ENCODE assay signal across 8 mouse cellular contexts in the genomic region with DNA sequence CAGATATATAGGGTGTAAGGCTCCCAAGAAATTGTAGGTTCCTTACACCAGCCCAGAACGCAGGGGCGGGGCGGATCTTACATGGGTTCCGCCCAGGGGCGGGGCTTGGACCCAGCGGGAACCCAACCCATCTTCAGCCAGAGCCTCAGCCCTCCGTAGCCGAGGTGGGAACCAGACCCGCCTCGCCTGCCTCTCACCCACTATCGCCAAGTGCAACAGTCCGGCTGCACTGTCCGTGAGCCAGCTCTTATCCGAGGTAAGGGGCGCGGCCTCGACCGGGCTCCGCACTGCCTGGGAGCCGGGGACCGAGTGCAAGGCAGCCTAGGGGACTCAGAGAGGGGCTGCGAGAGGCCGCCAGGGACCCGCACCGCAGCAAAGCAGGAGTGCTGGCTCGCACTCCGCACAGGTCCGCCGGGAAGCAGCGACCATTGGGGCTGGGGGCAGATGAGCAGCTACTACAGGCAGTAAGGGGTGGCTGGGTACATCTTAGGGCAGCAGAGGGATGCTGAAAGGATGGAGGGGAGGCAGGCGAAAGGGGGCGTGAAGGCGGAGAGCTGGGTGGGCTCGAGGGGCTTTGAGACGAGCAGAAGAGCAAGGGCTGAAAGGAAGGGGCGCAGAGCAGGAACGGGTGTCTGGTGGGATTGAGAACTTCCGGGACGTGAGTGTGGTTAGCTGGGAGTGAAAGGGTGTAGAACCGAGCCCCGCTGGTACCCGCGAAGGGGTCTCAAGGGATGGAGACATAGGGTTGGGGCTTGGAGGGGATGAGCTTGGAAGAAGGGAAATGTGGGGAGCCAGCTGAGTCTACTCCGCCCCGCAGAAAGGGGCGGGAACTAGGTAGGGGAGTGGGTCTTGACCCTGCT. TPM values are rescaled to one million over a fixed set of nuclear protein-coding genes. Genes with fewer than 3 reads are reported as not detected.
DNase-seq lines count a peak whose midpoint lies in the region; ATAC-seq and TF ChIP-seq lines count a peak whose summit lies in the region.

A gene (plus strand): TSS at position 101 of the 860 bp plus-strand sequence.

- H3K27ac ChIP-seq in embryonic facial prominence, embryonic 12.5 days, result no peak within 1 kb of the TSS
- peak within 1 kb of the TSS; percentile 72 for H3K27ac ChIP-seq in heart, embryonic 10.5 days
- H3K27ac ChIP-seq in limb, embryonic 14.5 days (replicated peaks; ENCODE audit: low read depth, low read length), result no peak within 1 kb of the TSS
- H3K27ac ChIP-seq in midbrain, embryonic 15.5 days, result peak within 1 kb of the TSS; percentile 66

- WGBS in embryonic facial prominence, embryonic 12.5 days, result under 1% methylated on average over 46 of the region's 46 CpGs
- under 1% methylated on average over 46 of the region's 46 CpGs for WGBS in heart, embryonic 10.5 days
- 3% methylated on average over 42 of the region's 46 CpGs for WGBS in limb, embryonic 14.5 days
- WGBS in midbrain, embryonic 15.5 days, result under 1% methylated on average over 46 of the region's 46 CpGs

- H3K4me1 ChIP-seq in embryonic facial prominence, embryonic 12.5 days, result 0 out of 2 replicates have a peak, but pooled peaks cover 4% of the 10 kb centered on the region
- peaks cover 16% of the 10 kb centered on the region for H3K4me1 ChIP-seq in heart, embryonic 10.5 days
- 0 out of 2 replicates have a peak, but pooled peaks cover 3% of the 10 kb centered on the region for H3K4me1 ChIP-seq in limb, embryonic 14.5 days (ENCODE audit: control insufficient read depth, insufficient read depth, low read length)
- peaks cover 10% of the 10 kb centered on the region; the same call in 1 of the 2 replicates for H3K4me1 ChIP-seq in midbrain, embryonic 15.5 days

- peak; percentile 89 for ATAC-seq in embryonic facial prominence, embryonic 12.5 days (ENCODE audit: insufficient number of reproducible peaks, insufficient read depth, low FRiP score, low TSS enrichment)
- peak; percentile 87 for ATAC-seq in limb, embryonic 14.5 days (ENCODE audit: low FRiP score, low read depth)
- ATAC-seq in midbrain, embryonic 15.5 days (replicated peaks), result peak; percentile 95

- H3K36me3 ChIP-seq in embryonic facial prominence, embryonic 12.5 days, result no peaks in the 10 kb centered on the region
- H3K36me3 ChIP-seq in heart, embryonic 10.5 days, result no peaks in the 10 kb centered on the region
- H3K36me3 ChIP-seq in limb, embryonic 14.5 days (ENCODE audit: control insufficient read depth, insufficient read depth, low read length), result no peaks in the 10 kb centered on the region
- no peaks in the 10 kb centered on the region for H3K36me3 ChIP-seq in midbrain, embryonic 15.5 days (replicated peaks)

- H3K27me3 ChIP-seq in embryonic facial prominence, embryonic 12.5 days, result no peaks in the 10 kb centered on the region; the same call in 1 of the 2 replicates
- peaks cover 11% of the 10 kb centered on the region; the same call in 1 of the 2 replicates for H3K27me3 ChIP-seq in heart, embryonic 10.5 days (ENCODE audit: insufficient read depth, poor library complexity, severe bottlenecking)
- H3K27me3 ChIP-seq in limb, embryonic 14.5 days (ENCODE audit: control insufficient read depth, insufficient read depth, low read length), result 0 out of 2 replicates have a peak, but pooled peaks cover 3% of the 10 kb centered on the region
- H3K27me3 ChIP-seq in midbrain, embryonic 15.5 days (replicated peaks), result no peaks in the 10 kb centered on the region

- peak within 1 kb of the TSS; percentile 47 for H3K9ac ChIP-seq in embryonic facial prominence, embryonic 12.5 days
- peak within 1 kb of the TSS; percentile 63 for H3K9ac ChIP-seq in limb, embryonic 14.5 days (ENCODE audit: low read depth, low read length, severe bottlenecking)
- H3K9ac ChIP-seq in midbrain, embryonic 15.5 days, result peak within 1 kb of the TSS; percentile 68

- 0 out of 2 replicates have a peak, but pooled peaks have one; percentile 17 for TF ChIP-seq POLR2A in limb, embryonic 14.5 days (IDR thresholded peaks at IDR 0.05; ENCODE audit: borderline replicate concordance, extremely low read depth, insufficient read depth, insufficient read length)

- DNase-seq in urinary bladder, adult 18-20 months (ENCODE audit: low spot score in 2 of 2), result peak; percentile 9 to 53
- no peak for DNase-seq in urinary bladder, postnatal 10 days (ENCODE audit: low spot score)
- DNase-seq in heart, embryonic 10.5 days (ENCODE audit: low spot score), result peak; percentile 93
- peak; percentile 34 for DNase-seq in kidney, adult 9 months
- DNase-seq in limb, embryonic 14.5 days (ENCODE audit: low spot score), result peak; percentile 47
- DNase-seq in spleen, postnatal 14 days (ENCODE audit: low spot score in 2 of 2), result peak; percentile 38 to 50

- peak within 1 kb of the TSS; percentile 57 for H3K4me3 ChIP-seq in embryonic facial prominence, embryonic 12.5 days
- H3K4me3 ChIP-seq in heart, embryonic 10.5 days, result peak within 1 kb of the TSS; percentile 63
- H3K4me3 ChIP-seq in limb, embryonic 14.5 days (replicated peaks; ENCODE audit: low read length), result peak within 1 kb of the TSS; percentile 57
- H3K4me3 ChIP-seq in midbrain, embryonic 15.5 days, result peak within 1 kb of the TSS; percentile 66

- H3K9me3 ChIP-seq in embryonic facial prominence, embryonic 12.5 days, result no peaks in the 10 kb centered on the region
- H3K9me3 ChIP-seq in heart, embryonic 10.5 days, result no peaks in the 10 kb centered on the region
- no peaks in the 10 kb centered on the region; the same call in 1 of the 2 replicates for H3K9me3 ChIP-seq in limb, embryonic 14.5 days (ENCODE audit: control insufficient read depth, low read length)
- H3K9me3 ChIP-seq in midbrain, embryonic 15.5 days, result no peaks in the 10 kb centered on the region

- H3K4me2 ChIP-seq in embryonic facial prominence, embryonic 12.5 days (replicated peaks), result peak within 1 kb of the TSS; percentile 87
- H3K4me2 ChIP-seq in limb, embryonic 14.5 days (replicated peaks; ENCODE audit: low read depth, low read length, severe bottlenecking), result peak within 1 kb of the TSS; percentile 99
- peak within 1 kb of the TSS; percentile 83 for H3K4me2 ChIP-seq in midbrain, embryonic 15.5 days

RNA-seq across cellular contexts. Expression of the gene that starts here (rescaled TPM):
- polyA plus RNA-seq in embryonic facial prominence, embryonic 12.5 days (2016; fragmentation: Nextera tagmentation; extraction: Ambion mirVana), result 25.8 TPM in 2 replicates
- 10.6 and 15.7 TPM in 2 replicates for polyA plus RNA-seq in heart, embryonic 10.5 days (2016; fragmentation: Nextera tagmentation; extraction: Ambion mirVana)
- 9.8 and 11.9 TPM in 2 replicates for polyA plus RNA-seq in limb, embryonic 14.5 days (2012; rRNA removed)
- 15.0 and 21.2 TPM in 2 replicates for polyA plus RNA-seq in limb, embryonic 14.5 days (2014; fragmentation: Nextera tagmentation; extraction: Ambion mirVana)
- polyA plus RNA-seq in midbrain, embryonic 15.5 days (2015; fragmentation: Nextera tagmentation; extraction: Ambion mirVana), result 141 and 148 TPM in 2 replicates

Comparison
In these comparisons a context has a peak if more than half of its experiments do, and no peak if none do; other contexts are left out.
1. H3K27ac ChIP-seq: peak in heart, embryonic 10.5 days (single experiment) and midbrain, embryonic 15.5 days (single experiment); none in embryonic facial prominence, embryonic 12.5 days (single experiment) and limb, embryonic 14.5 days (single experiment).
2. Peak in every context shown above with its lines, with median percentiles within 50 percentile points of each other: ATAC-seq, H3K4me2 ChIP-seq, H3K4me3 ChIP-seq and H3K9ac ChIP-seq.